Mouse (Mus musculus) stomach, postnatal 0 days (tissue): ENCODE data around the gene Gm17334. TPM values are rescaled to one million over a fixed set of nuclear protein-coding genes. Genes with fewer than 3 reads are reported as not detected.

Source experiments
- ATAC-seq: fragments of 200-750 bp; cut with Nextera tagmentation; 2 replicates; pipeline ENCODE4 v1.8.0; 2017; ENCODE audit not compliant: low FRiP score, low TSS enrichment
- DNase-seq: peaks from one replicate; pipeline ENCODE4 v3.0.0-alpha.2; 2016; ENCODE audit warnings: low spot score
- H3K27ac ChIP-seq: fragments of 300-500 bp; sonication (generic); replicated peaks from 2 replicates; pipeline ENCODE4 v1.5.1; 2014; ENCODE audit warnings: mild to moderate bottlenecking, control low read depth
- H3K27me3 ChIP-seq: fragments of 300-500 bp; sonication (generic); 2 replicates; pipeline ENCODE4 v1.6.1; 2014; ENCODE audit warnings: low read length; ENCODE audit not compliant: control insufficient read depth, insufficient read depth
- H3K36me3 ChIP-seq: fragments of 300-500 bp; sonication (generic); 2 replicates; pipeline ENCODE4 v1.6.1; 2014; ENCODE audit warnings: low read length, mixed read lengths; ENCODE audit not compliant: control insufficient read depth, insufficient read depth
- H3K4me1 ChIP-seq: fragments of 300-500 bp; sonication (generic); replicated peaks from 2 replicates; pipeline ENCODE4 v1.6.1; 2014; ENCODE audit warnings: antibody characterized with exemption; ENCODE audit not compliant: control insufficient read depth, insufficient read depth
- H3K4me2 ChIP-seq: fragments of 300-500 bp; sonication (generic); replicated peaks from 2 replicates; pipeline ENCODE4 v1.6.1; 2014; ENCODE audit warnings: low read depth, mild to moderate bottlenecking, control low read depth, moderate library complexity
- H3K4me3 ChIP-seq: fragments of 300-500 bp; sonication (generic); 2 replicates; pipeline ENCODE4 v1.5.1; 2014; ENCODE audit warnings: low read depth, low read length, control low read depth
- H3K9ac ChIP-seq: fragments of 300-500 bp; sonication (generic); 2 replicates; pipeline ENCODE4 v1.6.1; 2014; ENCODE audit warnings: mild to moderate bottlenecking, low read length, control low read depth, mixed read lengths
- H3K9me3 ChIP-seq: fragments of 300-500 bp; sonication (generic); 2 replicates; pipeline ENCODE4 v1.6.1; 2016; ENCODE audit warnings: low read length; ENCODE audit not compliant: control insufficient read depth
- CTCF ChIP-seq: IDR thresholded peaks from 2 replicates; pipeline ENCODE4 v1.5.1; 2016; ENCODE audit warnings: antibody characterized with exemption, low read depth, mild to moderate bottlenecking, moderate library complexity
- EP300 ChIP-seq: optimal IDR thresholded peaks from 2 replicates; pipeline ENCODE3; 2016; ENCODE audit warnings: antibody characterized with exemption
- WGBS: fragments of 180-500 bp; shearing (Covaris S2); extraction: QIAGEN DNeasy Blood & Tissue Kit; methylation state at CpG from one replicate; pipeline ENCODE4 v1.1.7; 2014; 5-methylcytosine and 5-hydroxymethylcytosine counted together
- polyA plus RNA-seq: library from polyadenylated mRNA; unstranded; fragments of >200 nt; fragmentation: Nextera tagmentation; extraction: Ambion mirVana; gene quantifications from 2 replicates; pipeline ENCODE4 v1.2.1, GENCODE M21; 2015

The Gm17334 gene
- polyA plus RNA-seq, result 0.17 TPM in 1 of 2 replicates, not detected in the other

DNA sequence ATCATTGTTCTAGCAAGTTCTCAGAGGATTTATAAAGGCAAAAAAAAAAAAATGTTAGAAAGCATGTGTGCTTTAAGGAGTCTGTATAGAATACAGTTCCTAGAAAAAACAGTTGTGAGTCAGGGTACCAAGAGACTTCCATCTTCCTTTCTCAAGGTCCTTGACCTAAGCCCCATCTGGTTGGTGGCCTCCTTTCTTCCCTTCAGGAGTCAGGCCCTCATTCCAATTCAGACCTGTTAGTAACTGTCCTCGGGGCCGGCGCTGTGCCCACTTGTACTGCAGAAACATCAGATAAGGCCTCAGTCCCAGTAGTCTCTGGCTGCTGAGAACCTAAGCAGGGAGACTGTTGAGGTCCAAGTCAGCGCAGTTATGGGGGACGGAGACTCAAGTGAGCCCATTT is at the start of gene Gm17334:
Gene Gm17334, minus strand, starts transcription at position 101 of the 400 bp plus-strand sequence.
- TF ChIP-seq EP300 (no peak), CTCF (no peak)
- H3K27ac ChIP-seq, result no peak within 1 kb of the TSS
- no peak within 1 kb of the TSS; the same call in 1 of the 2 replicates for H3K4me2 ChIP-seq
- 0 out of 2 replicates have a peak, but pooled peaks cover 3% of the 10 kb centered on the region for H3K4me1 ChIP-seq
- no peak within 1 kb of the TSS for H3K4me3 ChIP-seq
- WGBS, result 89% methylated on average over 5 of the region's 5 CpGs
- peaks cover 18% of the 10 kb centered on the region; the same call in 1 of the 2 replicates for H3K36me3 ChIP-seq
- ATAC-seq (no peak), DNase-seq (no peak)
- H3K27me3 ChIP-seq, result no peaks in the 10 kb centered on the region
- H3K9ac ChIP-seq, result no peak within 1 kb of the TSS
- no peaks in the 10 kb centered on the region for H3K9me3 ChIP-seq

DNA sequence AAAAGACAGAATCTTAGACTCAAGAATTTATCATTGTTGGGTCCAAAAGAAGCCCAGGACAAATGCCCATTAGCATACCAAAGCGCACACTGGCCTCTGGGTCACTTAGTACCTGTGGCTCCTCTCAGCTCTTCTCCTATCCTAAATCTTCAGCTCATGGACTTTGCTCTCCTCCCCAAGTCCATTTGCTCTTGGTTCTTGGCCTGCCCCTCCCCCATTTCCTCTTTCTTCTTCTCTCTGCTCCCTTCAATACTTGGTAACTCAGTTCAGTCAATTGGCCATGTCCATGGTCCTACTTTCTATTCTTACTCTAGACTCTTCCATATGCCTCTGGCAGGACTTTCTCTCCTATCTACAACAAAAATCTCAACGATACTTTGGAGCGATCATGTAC is 49.0 kb upstream of the Gm17334 start:
- no peaks in the 10 kb centered on the region for H3K36me3 ChIP-seq
- H3K4me2 ChIP-seq, result no peak overlapping the region
- H3K4me3 ChIP-seq, result no peak overlapping the region
- ATAC-seq, result no peak
- no peak overlapping the region for H3K27ac ChIP-seq
- DNase-seq, result no peak
- no peaks in the 10 kb centered on the region for H3K27me3 ChIP-seq
- 96% methylated on average over 3 of the region's 3 CpGs for WGBS
- no peak overlapping the region for H3K9ac ChIP-seq
- H3K9me3 ChIP-seq, result no peaks in the 10 kb centered on the region
- TF ChIP-seq CTCF (no peak), EP300 (no peak)
- no peaks in the 10 kb centered on the region for H3K4me1 ChIP-seq

DNA sequence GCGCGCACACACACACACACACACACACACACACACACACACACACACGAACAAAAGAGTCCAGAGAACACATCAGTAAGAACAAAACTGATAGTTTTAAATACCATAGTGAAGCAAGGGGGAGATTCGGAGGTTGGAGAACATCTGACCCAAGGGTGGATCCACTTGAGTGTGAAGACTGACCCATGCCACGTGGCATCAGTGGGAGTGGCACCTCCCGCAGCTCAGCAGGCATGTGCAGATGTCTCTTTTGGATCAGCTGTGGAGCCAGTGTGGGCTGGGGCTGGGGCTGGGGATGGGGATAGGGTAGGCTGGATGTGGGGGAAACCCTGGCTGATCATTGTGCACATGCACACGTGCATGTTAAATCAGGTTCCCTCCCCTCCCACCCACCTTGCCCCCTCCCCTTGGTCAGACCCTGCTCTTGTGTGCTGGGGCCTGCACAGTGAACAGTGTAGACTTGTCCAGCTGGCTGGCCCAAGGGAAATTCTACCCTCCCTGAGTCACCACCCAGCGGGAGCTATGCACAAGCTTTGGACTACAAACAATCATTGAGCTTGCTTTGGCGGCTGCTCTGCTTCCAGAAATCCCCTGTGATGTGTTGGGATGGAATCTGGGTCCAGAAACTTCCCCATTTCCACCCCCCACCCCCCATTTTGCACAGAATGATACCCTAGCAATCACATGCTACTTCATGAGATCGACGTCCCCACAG is 48.4 kb upstream of the Gm17334 start:
- Histone ChIP-seq H3K4me1 (no peaks in the 10 kb centered on the region), H3K9ac (no peak overlapping the region), H3K27me3 (no peaks in the 10 kb centered on the region), H3K4me2 (no peak overlapping the region), H3K36me3 (no peaks in the 10 kb centered on the region), H3K27ac (no peak overlapping the region), H3K4me3 (no peak overlapping the region), H3K9me3 (no peaks in the 10 kb centered on the region)
- no peak for ATAC-seq
- no peak for DNase-seq
- 78% methylated on average over 11 of the region's 11 CpGs for WGBS
- TF ChIP-seq EP300 (no peak), CTCF (0 out of 2 replicates have a peak, but pooled peaks have one; percentile 6)

DNA sequence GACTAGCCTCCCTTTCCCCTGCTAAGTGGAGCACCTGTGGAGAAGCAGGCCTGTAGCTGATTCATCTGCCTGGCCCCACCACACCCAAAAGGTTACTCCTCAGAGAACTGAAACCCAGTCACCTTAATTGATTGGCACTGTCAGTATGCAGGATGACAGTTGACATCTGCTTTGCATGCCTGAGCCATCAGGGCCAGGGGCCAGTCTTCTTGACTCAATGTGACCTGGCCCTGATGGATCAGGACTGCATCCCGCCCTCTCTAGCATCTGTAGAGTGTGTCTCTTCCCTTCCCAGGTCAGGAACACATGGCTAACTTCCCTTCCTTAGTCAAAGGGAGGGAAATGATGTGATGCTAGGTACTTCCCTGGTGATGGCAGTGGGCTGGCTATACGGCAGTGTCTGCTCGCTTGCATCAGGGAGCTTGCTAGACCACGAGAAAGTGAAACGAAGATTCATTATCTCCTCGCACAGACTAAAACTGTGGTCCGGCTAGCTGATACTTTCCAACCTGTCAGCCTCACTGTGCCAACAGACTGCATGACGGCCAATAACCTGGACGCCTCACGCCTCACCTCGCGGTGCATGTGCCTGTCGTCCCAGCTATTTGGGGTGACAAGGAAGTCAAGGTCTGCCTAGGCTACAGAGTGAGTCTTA is 47.7 kb upstream of the Gm17334 start:
- 84% methylated on average over 13 of the region's 13 CpGs for WGBS
- H3K27ac ChIP-seq, result no peak overlapping the region
- H3K27me3 ChIP-seq, result no peaks in the 10 kb centered on the region
- no peak overlapping the region for H3K4me2 ChIP-seq
- no peak overlapping the region for H3K9ac ChIP-seq
- no peaks in the 10 kb centered on the region for H3K9me3 ChIP-seq
- ATAC-seq (no peak), DNase-seq (no peak)
- no peaks in the 10 kb centered on the region for H3K36me3 ChIP-seq
- no peaks in the 10 kb centered on the region for H3K4me1 ChIP-seq
- TF ChIP-seq EP300, result no peak
- no peak for TF ChIP-seq CTCF
- H3K4me3 ChIP-seq, result no peak overlapping the region

DNA sequence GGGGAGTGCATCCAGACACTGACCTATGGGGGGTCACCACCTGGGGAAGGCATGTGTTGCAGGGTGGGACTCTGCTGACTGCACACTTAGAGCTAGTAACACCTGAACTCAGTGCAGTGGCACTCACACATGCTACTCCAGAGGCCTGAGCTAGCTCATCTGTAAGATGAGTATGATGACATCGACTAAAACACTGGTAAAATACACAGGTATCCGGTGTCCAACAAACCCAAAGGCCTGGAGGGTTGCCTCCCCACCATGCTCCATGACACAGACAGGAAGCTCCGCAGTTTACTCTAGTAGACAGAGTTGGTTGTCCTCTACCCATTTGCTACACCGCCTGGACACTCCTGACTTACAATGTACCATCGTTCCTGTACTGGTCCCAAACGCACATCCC is 46.5 kb upstream of the Gm17334 start:
- Histone ChIP-seq H3K4me3 (no peak overlapping the region), H3K36me3 (no peaks in the 10 kb centered on the region), H3K4me1 (no peaks in the 10 kb centered on the region), H3K27me3 (no peaks in the 10 kb centered on the region), H3K4me2 (no peak overlapping the region), H3K9ac (no peak overlapping the region), H3K9me3 (no peaks in the 10 kb centered on the region), H3K27ac (no peak overlapping the region)
- TF ChIP-seq CTCF, result no peak
- ATAC-seq (no peak), DNase-seq (no peak)
- 93% methylated on average over 6 of the region's 6 CpGs for WGBS

GRCm38 (mm10) chr11:53818794-53819193 is 45.8 kb upstream of the Gm17334 start:
- 54% methylated on average over 6 of the region's 6 CpGs for WGBS
- no peak for ATAC-seq

More at GRCm38 (mm10) chr11:53818794-53819193, 45.8 kb upstream of the Gm17334 start:
- no peaks in the 10 kb centered on the region for H3K9me3 ChIP-seq
- no peak overlapping the region for H3K27ac ChIP-seq
- no peak for DNase-seq
- H3K36me3 ChIP-seq, result no peaks in the 10 kb centered on the region
- no peak overlapping the region for H3K9ac ChIP-seq
- TF ChIP-seq CTCF (no peak), EP300 (no peak)
- no peaks in the 10 kb centered on the region for H3K27me3 ChIP-seq
- H3K4me3 ChIP-seq, result no peak overlapping the region
- H3K4me1 ChIP-seq, result no peaks in the 10 kb centered on the region
- H3K4me2 ChIP-seq, result no peak overlapping the region
